Mouse (Mus musculus): Measurements from ENCODE around the gene Cds2.
"Not testable (repeated sequence)": the region's sequence is repeated elsewhere in the genome, so short reads cannot be mapped to it uniquely, and the experiment has no call there.

Gene Cds2

DNA sequence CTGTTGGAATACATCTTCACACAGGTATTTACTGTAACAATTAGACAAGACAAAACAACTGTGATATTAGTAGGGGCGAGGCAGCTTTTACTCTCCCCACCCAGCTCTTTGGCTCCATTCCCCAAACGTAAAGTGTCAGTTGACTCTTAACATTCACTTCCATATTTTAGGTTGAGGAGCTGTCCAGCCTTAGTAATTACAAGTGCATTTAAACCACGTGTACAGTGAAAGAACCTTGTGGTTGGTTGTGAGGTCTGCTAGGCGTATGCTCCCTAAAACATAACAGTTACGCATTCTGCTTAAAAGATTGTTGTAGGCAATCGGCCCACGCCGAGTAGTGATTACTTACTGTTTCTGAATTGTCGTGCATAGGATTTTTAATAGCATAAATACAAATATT, 2.2 kb downstream of the Cds2 start:
- no peak for ATAC-seq (ENCODE audit: low TSS enrichment)

DNA sequence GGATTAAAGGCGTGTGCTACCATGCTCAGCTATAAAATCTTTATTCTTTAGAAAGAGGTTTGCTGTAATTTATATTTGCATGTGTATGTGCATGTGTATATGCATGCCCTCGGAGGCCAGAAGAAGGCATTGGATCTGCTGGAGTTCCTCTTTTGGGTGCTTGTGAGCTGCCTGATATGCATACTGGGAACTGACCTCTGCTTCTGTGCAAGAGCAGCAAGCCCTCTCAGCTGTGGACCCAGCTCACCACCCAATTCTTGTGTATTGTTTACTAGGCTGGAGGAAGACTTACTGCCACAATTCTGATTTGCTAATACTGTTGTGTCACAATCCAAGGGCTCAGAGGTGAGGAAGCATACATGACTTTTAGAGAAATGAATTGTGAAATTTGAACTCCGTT, 3.1 kb downstream of the Cds2 start:
- no peak for ATAC-seq (ENCODE audit: low TSS enrichment)

DNA sequence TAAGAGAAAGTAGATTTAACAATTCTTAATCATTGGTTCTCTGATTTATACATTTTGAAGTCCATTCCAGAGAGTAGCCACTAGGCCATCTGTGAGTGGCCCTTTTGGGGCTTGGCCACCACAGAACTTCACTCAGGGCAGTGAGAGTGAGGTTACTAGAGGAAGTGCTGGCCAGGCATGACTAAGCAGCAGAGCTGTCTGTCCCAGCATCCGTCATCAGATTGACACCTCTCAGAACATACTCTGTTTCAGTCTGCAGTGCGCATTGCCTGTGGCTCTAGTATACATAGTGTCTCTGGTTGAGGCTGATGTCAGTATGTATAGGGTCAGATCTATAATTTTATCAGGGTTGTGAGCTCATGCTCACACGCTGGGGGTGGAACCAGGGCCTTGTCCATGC, 6.3 kb downstream of the Cds2 start:
- no peak for ATAC-seq (ENCODE audit: low TSS enrichment)

DNA sequence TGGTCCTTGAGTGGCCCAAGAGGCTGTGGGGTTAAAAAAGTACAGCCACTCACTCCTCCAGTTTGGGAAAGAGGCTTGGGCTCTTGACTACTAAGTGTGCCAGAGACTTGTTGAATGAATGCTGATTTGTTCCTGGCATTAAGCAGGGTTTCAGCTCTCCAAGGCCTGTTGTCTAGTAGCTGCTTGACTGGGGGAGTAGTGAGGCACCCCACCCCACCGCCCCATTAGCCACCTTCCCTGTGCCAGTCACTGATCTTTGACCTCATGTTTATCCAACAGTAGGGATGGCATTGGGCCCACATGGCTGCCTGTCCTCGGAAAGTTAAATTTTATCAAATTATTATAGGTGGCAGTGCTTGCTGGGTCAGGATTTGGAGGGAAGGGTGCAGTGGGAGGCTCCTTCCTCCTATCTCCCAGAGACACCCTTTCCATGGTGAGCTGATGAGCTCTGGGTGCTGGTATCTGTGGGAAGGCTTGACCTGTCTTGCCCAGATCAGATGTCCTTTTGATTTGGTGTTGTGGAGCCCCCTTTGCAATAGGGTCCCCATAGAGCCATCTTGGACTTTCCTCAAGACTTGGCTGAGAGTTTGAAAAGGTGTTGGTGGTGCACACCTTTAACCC, 7.5 kb downstream of the Cds2 start:
- peak; percentile 47 for ATAC-seq (ENCODE audit: low TSS enrichment)

DNA sequence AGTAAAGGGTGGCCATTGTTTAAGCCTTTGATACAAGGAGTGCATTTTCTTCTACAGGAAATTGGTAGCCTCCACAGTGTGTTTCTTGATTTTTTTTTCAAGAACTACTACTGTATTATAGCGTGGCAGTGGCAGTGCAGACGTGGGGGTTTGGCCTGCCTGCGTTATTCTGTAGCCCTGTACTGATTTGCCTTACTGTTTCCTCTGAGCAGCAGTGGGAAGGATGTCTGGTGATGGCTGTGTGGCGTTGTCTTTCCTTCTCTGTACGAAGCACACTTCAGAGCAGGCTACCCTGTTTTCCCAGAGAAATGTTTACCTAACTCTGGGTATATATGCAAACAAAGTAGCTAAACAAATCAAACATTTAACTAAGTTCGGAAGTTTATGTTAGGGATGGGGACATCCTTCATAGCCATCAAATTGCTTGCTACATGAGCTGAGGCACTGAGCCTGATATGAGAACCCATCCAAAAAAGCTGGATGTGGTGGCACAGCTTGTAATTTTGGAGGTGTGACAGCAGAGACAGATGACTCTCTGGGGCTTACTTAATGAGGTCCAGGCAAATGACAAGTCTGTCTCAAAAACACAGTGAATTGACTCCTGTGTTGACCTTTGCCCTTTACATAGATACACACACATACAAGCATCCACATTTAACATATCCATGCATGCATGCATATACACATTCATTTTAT, 9.9 kb downstream of the Cds2 start:
- ATAC-seq (ENCODE audit: low TSS enrichment): no peak

DNA sequence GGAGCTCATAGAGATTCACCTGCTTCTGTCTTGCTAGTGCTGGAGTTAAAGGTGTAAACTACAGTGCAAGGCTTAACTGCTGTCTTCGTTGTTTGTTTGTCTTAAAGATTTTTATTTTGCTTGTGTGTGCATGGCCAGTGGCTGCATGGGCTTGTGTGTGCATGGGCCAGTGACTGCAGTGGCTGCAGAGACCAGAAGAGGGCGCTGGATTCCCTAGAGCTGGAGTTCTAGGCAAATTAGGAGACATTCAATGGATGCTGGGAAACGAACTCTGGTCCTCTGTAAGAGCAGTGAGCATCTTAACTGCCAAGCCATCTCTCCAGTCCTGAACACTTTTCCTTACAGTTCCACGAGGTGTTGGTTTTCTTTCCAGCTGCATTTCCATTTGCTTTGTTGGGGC, 12.6 kb downstream of the Cds2 start:
- ATAC-seq (ENCODE audit: low TSS enrichment): no peak

DNA sequence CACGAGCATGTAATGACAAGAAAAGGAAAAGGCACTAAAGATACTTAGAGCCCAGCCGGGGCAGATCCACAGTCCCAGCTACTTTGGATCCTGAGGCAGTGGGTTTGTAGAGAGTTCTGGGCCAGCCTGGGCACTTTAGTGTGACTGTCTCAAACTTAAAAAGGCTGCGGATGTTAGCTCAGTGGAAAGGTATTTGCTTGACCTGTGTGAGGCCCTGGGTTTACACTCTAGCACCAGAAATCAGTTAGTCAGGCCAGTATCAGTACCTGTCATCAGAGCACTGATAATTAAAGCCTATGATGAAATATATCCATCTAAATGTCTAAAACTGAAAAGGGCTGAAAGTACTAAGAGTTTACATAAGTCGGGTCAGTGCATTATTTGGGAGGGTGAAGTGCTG, 13.3 kb downstream of the Cds2 start:
- ATAC-seq (ENCODE audit: low TSS enrichment): no peak

DNA sequence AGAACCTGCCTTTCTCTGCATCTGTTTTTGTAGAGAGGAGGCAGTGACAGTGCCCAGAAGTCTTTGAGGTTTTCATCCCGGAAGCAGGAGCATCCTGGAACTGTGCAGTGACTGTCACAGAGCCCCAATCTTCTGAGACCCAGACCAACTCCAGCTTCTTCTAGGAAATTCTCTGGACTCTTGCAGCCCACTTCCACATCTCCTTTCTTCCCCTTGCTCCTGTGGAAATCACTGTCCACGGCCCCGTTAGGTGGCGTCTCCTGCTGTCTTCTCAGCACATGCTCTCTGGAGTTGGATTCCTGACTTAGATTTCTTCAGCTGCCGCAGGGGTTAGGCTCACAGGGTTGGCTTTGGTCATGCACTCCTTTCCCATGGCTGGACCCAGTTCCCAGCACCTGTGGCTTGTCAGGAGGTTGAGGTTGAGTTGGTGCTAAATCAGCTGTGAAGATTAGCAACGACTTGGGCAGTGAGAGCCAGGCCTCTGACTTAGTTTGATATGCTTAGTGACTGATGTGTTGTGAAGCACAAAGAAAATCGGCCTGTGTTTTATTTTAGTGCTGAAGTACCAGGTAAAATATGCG, 15.4 kb downstream of the Cds2 start:
- ATAC-seq (ENCODE audit: low TSS enrichment): no peak

DNA sequence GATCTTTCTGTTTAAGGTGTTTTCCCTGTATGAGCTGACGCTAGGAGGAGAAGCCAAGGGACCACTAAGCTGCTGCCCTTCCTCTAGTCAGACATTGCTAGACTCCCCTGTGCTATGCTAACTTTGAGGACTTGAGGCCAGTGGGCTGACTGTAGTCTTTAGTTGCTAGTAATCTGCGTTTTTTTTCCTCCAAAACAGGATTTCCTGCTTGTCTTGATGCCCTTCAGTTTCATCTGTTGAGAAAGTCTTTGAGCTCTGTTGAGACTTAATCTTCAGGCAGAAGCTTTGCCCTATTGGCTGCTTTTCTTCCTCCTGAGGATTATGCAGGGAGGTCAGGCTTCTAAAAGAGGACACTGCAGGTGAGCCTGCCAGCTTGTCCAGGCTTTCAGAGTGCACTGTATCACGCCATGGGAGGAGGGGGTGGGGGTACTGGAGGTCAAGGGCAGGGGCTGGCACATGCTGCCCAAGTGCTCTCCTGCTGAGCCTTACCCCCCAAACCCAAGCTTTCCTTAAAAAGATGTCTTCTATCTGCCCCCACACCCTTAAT, 16.5 kb downstream of the Cds2 start:
- no peak for ATAC-seq (ENCODE audit: low TSS enrichment)

DNA sequence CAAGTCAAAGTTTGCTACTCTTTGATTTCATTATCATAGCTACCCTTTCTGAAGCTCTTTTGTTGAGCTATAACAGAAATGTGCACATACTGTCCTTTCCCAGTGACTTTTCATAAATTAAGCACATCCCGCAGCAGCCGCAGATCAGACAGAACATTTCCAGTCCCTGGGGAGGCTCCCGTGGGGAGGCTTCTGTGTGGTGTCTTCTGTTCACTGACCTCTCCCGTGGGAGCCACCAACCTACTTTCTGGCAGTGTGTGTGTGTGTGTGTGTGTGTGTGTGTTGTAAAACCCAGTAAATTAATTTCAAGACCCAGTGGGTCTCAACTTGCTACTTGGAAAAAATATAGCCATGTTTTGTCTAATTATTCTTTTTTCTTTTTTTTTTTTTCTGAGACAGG, 17.0 kb downstream of the Cds2 start:
- no peak for ATAC-seq (ENCODE audit: low TSS enrichment)

DNA sequence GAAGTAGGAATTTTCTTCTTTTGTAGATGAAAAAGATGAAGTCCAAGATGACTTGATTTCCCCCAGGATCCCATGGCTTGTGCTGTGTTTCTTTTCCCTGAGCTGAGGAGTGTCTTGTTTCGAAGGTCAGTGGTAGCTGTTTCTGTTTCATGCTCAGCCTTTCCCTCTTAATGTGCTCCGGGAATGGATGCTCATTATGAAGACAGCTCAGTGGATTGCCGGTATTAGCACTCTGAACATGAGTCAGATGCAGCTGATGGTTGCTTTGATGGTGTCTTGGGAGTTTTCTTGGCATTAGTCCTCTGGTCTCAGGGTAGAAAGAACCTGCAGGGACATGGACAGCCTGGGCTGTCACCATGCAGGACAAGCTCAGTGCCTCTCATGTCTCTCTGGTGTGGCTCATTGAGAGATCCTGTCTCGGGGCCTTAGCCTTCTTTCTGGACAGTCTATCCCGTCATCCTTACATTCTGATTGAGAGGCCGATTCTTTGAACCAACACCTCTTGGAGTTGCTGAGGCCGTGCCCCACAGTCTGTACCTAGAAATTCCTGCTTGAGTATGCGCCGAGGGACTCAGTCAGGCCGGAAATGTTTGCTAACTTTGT, 17.7 kb downstream of the Cds2 start:
- no peak for ATAC-seq (ENCODE audit: low TSS enrichment)

DNA sequence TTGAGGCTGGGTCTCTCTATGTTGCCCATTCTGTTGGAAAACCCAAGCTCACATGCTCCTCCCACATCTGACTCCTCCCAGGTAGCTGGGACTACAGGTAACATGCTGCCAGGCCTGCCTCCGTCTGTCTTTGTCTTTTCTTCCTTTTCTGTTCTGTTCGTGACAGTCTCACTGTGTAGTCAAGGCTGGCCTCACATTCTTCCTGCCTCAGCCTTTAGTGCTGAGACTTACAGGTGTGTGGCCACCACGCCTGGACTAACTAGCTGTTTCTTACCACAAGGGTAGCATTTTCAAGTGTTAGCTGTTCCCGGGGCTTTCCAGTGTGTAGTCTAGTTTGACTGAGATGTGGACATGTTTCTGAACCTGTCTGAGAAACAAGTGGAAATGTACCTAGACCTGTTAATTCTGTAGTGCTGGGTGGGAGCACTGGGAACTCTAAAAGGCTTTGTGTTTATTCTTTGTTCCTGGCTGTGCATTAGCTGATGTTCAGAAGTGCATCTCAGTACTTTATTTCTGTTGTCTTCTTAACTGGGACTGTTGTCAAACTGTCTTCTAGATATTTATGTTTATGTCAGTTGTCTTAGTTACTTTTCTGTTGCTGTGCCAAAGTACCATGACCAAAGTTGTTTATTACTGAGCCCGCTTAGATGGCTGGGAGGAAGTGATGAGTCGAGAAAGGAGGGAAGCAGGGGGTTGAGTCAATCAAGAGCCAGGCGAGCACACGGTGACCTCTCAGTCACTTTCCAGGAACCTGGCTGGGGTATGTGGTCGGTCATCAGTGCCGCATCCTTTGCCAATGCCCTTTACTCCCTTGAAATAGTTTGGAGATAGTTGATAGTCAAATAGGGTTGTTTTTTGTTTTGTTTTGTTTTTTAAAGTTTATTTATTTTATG, 18.9 kb downstream of the Cds2 start:
- no peak for ATAC-seq (ENCODE audit: low TSS enrichment)

DNA sequence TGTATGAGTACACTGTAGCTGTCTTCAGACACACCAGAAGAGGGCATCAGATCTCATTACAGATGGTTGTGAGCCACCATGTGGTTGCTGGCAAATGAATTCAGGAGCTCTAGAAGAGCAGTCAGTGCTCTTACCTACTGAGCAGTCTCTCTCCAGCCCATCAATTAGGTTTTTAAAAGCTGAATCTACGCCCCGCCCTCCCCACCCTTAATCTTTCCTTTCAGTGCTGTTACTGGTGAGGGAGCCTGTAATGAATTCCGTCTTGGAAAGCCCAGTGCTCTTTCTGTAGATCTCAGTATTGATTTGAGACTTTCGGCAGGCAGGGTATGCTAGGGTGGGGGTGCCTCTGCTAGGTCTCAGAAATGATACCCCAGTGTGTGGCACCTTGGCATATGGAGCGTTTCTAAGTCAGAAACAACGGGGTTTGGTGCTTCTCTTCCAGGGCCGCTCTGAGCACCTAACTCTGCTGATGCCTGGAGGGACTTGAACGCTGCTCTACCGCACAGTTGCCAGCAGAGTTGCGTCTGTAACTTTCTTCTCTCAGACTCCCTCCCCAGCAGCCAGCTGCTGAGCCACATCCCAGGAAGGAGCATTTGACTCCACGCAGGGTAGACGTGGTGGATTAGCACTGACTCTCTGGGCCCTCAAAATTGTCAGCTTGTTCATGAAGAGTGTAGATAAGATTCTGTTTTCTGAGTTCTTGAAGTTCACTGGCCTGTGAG, 19.7 kb downstream of the Cds2 start:
- peak; percentile 25; the same call in 1 of the 2 replicates for ATAC-seq (ENCODE audit: low TSS enrichment)

DNA sequence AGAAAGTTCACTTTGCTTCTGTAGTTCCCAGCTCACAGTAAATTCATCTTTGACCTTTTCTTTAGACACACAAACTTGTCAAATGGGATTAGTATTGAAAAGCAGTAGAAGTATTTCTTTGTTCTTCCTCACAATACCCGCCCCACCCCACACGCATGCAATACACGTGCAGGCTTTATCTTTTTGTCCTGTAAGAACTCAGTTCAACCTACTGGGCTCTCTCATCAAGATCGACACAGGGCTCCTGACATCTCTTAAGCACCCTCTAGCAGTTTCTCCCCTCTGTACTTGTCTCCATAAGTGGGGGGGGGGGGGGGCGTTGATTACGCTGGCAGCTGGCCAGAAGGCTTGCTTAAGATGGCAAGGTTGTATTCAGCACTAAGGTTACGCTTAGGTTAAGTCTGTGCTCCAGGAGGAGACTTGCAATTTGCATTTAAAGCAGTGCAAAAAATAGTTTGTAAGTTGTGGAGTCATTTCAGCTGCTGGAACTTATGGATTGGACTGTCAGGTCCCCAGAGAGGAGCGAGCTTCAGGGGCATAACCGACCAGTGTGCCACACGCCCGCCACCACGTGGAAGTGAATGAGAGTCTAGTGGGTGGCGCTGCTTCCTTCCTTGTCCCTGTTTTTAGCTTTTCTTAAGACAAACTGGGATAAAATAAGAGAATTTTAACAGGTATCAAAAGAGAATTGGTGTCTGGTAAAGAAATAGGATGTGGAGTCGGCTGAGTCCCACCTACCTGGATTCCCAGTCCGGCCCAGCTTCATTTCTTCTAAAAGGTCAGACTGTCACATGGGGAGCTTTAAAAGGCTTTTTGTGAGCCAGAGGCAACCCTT, 20.5 kb downstream of the Cds2 start:
- no peak for ATAC-seq (ENCODE audit: low TSS enrichment)

DNA sequence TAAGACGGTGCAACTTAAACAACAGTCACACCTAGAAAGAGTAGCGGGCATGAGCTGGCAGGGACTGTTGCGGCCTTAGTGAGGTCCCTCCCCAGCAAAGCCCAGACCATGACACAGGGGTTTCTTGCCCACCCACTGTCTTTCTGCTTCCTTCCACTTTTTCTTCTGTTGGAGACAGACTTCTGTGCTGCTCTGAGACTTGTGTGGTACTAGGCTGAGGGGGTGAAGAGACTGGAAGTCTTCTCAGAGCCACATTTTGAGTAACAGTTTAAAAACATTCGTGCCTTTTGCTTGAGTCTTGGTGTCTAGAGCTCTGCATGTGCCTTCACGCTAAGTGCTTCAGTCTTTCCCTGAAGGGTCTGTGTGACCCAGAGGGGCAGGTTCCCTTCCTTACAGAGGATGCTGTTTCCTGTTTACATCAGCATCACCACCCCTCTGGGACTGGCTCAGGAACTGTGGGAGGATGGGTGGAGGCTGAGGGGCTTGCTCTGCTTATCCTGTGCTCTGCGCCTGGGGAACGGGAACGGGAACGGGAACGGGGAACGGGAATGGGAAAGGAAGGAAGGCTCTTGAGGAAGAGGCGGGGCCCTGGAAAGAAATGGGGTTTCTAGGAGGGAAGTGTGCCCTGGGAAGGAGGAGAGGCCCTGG, 21.7 kb downstream of the Cds2 start:
- peak; percentile 33 for ATAC-seq (ENCODE audit: low TSS enrichment)

DNA sequence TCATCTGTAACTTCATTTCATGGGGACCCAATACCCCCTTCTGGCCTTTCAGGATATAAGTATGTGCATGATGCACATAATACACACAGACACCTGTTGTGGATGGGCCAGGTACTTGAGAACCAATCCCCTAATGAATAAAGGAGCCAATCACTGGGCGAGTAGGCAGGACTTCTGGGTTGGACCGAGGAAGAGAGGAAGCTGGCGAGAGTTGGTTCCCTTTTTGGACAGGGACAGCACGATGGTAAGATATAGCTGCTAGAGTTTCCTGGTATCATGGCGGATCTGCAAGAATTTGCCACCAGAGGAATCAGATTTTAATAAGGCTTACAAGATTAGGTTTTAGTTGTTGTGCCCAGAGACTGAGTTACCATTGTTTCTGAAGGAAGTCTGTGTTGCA, 22.8 kb downstream of the Cds2 start:
- not testable (repeated sequence) for ATAC-seq (ENCODE audit: low TSS enrichment)

DNA sequence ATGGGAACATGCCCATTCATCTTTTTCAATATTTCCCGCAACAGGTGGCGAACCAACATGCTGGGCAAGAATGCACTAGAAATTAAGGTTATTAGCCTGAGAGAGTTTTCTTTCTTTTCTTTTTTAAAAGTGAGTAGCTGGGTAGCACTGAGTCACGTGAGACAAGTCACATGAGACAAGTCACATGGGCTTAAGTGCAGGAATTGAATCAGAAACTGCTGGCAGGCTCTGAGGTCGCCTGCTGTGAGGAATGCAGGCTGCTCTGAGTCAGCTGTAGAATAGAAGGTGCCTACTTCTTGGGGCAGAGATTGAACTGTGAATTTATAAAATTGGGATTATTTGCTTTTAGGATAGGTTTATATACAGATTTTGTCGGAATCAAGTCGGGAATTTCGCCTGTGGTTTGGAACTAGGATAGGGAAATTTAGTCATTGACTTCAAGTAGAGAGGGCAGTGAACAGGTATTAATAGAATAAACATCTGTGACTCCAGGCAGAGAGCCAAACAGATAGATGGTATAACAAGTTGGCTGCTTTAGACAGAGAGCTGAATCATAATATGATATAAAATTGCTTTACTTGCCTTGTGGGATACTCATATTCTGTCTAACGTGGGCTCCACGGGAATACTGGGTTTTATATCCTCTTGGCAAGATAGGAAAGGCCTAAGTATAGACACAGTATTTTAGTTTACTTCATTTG, 23.6 kb downstream of the Cds2 start:
- ATAC-seq (ENCODE audit: low TSS enrichment): no peak

DNA sequence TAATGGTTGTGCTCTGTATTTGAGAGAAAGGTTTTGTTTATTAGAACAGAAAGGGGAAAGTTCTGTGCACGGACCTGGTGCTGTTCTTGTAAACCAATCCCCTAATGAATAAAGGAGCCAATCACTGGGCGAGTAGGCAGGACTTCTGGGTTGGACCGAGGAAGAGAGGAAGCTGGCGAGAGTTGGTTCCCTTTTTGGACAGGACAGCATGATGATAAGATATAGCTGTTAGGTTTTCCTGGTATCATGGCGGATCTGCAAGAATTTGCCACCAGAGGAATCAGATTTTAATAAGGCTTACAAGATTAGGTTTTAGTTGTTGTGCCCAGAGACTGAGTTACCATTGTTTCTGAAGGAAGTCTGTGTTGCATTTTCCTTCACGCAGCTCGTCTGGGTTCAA, 26.3 kb downstream of the Cds2 start:
- not testable (repeated sequence) for ATAC-seq (ENCODE audit: low TSS enrichment)

DNA sequence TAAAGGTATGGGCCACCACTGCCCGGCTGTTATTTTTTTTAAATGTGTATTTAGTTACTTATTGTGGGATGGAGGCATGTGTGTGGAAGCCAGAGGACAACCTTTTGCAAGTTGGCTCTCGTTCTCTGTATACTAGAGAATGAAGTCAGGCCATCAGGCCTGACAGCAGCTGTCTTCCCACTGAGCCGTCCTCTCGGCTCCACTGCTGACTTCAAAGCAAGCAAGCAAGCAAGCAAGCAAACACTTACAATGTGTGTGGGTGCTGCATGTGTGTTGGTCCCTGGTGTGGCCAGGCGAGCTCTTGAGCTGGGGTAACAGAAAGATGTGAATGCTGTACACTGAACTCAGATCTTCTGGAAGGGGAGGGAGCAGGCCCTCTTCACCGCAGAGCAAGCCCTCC, 27.9 kb downstream of the Cds2 start:
- ATAC-seq (ENCODE audit: low TSS enrichment): peak; percentile 54

Data from frontal cortex, adult (tissue).